Mouse (Mus musculus) urinary bladder, adult 2 months (tissue): ENCODE measurements around the gene Rab3gap2. TPM values are rescaled to one million over a fixed set of nuclear protein-coding genes. Genes with fewer than 3 reads are reported as not detected.
A peak's percentile ranks its signal among the peaks of the same experiment; 100 is the strongest.
"Not testable (repeated sequence)": the region's sequence is repeated elsewhere in the genome, so short reads cannot be mapped to it uniquely, and the experiment has no call there.

ENCODE experiments used
- DNase-seq: peaks from one replicate; pipeline ENCODE4 v3.0.0; 2022; ENCODE audit warnings: low spot score
- polyA plus RNA-seq: library from polyadenylated mRNA; depleted of rRNA; stranded (reverse); fragments of >200 nt; gene quantifications from 2 replicates; pipeline ENCODE4 v1.2.3, GENCODE M21; 2012

Gene Rab3gap2
- polyA plus RNA-seq, 1 experiment: 24.9 TPM

- DNase-seq: no peak
Measured at GRCm38 (mm10) chr1:185282846-185283245, 78.9 kb downstream of the Rab3gap2 start.

DNA sequence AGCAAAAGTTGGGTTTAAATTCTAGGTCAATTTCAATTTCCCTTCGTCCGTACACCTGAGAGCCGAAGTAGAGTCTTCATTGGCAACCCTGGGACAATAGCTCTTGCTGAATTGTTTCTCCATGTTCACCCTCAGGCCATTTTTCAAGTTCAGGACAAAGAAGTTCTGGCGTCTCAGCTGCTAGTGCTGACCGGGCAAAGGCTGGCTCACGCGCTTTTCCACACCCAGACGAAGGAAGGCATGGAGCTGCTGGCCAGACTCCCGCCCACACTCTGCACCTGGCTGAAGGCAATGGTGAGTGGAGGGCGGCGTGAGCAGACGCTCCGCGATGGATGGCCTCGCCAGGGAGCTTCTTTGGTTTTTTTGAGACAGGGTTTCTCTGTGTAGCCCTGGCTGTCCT, 79.3 kb downstream of the Rab3gap2 start:
- DNase-seq: no peak

GRCm38 (mm10) chr1:185284740-185285139, 80.8 kb downstream of the Rab3gap2 start:
- DNase-seq: no peak

DNA sequence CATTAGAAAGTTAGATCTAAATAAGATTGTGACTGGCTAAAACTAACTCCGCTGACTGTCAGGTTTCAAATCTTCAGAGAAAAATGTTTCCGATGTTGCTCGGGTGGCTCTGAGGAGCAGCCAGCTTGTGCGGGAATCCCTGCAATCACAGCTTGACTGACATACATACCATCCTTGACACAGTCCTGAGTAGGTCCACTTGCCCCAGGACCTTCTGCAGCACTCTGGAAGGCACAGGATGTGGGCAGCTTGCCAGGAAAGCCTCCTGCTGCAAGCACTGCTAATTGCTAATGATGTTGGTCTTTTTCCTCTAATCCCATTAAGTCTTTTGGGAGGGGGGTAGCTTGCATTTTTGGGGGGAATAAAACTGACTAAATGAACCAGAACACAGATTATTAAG, 81.3 kb downstream of the Rab3gap2 start:
- DNase-seq: no peak

DNA sequence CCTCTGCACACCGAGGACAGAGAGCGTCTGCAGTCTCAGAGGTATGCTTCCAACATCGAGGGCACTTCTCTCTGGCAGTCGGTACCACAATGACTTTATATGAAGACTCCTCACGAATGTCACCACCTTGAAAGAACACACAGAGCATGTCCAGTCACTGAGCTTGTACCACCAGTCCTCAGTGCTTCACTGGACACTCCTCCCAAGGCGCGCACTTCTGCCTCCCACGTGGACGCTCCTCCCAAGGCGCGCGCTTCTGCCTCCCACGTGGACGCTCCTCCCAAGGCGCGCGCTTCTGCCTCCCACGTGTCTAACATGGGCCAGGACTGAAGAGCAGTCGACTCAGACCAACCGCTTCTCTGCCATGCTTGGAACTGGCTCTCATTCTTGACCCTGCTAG, 83.1 kb downstream of the Rab3gap2 start:
- DNase-seq: no peak

- no peak for DNase-seq
Measured at GRCm38 (mm10) chr1:185289231-185289630, 85.3 kb downstream of the Rab3gap2 start.

GRCm38 (mm10) chr1:185291336-185291735, 87.4 kb downstream of the Rab3gap2 start:
- no peak for DNase-seq

- DNase-seq: no peak
Measured at GRCm38 (mm10) chr1:185292646-185293360, 88.9 kb downstream of the Rab3gap2 start.

DNA sequence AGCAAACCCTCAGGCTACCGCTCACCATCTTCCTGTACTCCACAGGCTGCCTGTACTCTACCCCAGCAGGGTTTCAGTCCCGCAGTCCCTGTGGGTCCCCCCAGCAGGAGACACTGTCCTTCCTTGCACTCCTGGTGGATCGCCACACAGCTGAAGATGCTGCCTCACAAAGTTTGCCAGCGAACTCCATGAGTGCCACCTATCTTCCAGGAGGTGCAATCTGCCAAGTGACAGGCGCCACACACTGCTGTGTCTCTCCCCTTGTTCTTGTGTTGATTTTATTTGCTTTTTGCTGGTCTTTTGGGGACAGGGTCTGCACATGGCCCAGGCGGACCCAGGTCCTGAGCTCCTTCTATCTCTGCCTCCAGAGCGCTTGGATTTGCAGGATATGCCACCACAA, 92.9 kb downstream of the Rab3gap2 start:
- DNase-seq: no peak

GRCm38 (mm10) chr1:185298496-185298895, 94.6 kb downstream of the Rab3gap2 start:
- DNase-seq: no peak

DNA sequence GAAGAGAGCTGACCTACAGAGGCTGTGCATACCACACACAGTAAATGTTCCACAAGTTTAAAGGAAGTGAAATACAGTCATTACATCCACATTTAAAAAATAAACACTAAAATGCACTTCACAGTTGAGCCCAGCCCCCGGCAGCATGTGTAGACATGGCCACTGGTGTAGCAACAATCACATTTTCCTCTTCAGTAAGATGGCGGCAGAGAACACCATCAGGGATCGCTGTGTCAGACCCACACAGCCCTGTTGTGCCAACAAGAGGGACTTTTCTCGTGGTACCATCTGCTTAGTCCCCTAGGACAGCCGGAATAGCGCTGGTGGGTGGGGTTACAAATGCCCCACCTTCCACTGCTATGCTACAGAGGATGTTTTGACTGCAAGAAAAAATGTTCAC, 98.9 kb downstream of the Rab3gap2 start:
- no peak for DNase-seq

- no peak for DNase-seq
Measured at GRCm38 (mm10) chr1:185306836-185307235, 102.9 kb downstream of the Rab3gap2 start.

DNA sequence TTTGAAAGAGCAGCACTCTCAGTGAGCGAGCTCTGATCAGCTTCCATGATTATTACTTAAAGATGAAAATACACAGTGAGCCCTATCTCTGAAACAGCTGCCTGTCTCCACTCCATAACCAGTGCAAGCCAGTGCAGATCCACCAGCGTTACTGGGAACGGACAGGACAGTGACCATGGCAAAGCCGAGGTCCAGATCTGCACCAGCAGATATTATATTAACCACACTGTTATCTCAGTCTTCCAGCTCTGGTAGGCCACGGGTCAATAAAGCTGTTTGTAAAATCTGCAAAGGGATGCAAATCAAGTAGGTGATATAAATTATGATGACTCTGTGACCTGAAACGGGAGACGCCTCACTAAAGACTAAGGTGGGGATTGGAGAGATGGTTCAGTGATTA, 103.7 kb downstream of the Rab3gap2 start:
- no peak for DNase-seq

- DNase-seq: no peak
Measured at GRCm38 (mm10) chr1:185308334-185308733, 104.4 kb downstream of the Rab3gap2 start.

DNA sequence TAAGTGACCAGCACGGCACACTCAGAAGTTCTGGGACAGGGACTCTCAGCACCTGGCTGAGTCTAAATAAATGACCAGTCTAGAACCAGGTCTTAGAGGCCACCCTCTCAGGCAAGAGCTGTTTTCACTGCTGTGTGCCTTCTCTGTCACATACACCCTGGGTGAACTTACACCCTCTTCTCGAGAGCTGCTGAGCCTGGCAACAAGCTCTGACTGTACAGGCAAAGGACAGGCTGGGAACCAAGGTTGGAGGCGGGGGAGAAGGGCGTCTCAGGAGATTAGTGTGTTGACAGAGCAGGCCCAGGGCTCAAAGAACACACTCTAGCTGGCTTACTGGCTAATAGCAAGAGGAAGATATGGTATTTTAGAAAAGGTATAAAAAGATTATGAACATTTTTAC, 105.0 kb downstream of the Rab3gap2 start:
- no peak for DNase-seq

DNA sequence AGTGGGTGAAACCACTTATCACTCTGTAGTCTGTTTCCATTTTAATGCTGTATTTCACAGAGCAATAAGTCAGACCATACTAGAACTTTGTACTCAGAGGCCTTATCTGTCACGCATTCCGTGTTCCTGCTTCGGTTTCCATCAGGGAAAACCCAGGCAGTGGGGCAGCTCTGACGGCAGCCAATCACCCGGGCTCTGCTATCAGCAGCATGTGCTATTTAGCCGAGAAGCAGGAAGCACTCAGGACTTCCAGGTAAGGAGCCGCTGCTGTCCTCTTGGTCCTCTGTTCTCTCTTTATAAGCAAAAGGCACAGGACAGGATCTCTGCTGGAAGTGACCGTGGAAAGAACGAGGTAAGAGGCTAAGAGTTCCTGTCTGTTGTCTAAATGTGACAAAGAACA, 108.0 kb downstream of the Rab3gap2 start:
- DNase-seq: no peak

- no peak for DNase-seq
Measured at GRCm38 (mm10) chr1:185314546-185314945, 110.6 kb downstream of the Rab3gap2 start.

GRCm38 (mm10) chr1:185315846-185316568, 112.1 kb downstream of the Rab3gap2 start:
- DNase-seq: no peak

- DNase-seq: not testable (repeated sequence)
Measured at GRCm38 (mm10) chr1:185327754-185328345, 123.9 kb downstream of the Rab3gap2 start.

GRCm38 (mm10) chr1:185328721-185329610, 125.0 kb downstream of the Rab3gap2 start, which contains the start of gene Iars2:
Gene Iars2 (minus strand): TSS chr1:185329396.
- peak; percentile 94 for DNase-seq

DNA sequence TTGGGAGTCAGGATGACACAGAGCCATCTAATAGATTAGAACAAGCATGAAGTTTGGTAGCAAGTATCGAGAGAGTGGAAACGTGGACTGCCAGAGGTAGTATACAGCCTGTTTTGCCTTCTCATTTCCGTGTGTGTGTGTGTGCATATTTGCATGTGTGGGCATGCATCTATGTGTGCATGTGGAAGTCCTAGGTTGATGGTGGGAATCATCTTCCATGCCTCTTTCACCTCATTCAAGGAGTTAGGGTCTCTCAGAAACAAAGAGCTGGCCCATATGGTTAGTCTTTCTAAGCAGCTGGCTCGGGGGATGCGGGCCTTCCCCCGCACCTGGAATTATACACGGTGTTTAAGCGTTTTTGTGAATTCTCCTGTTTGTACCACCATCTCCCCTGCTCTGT, 125.9 kb downstream of the Rab3gap2 start:
- DNase-seq: no peak

GRCm38 (mm10) chr1:185331364-185331763, 127.4 kb downstream of the Rab3gap2 start:
- DNase-seq: no peak
